Mouse (Mus musculus) hindbrain, postnatal 0 days (tissue): ENCODE results near the gene AW549877. TPM values are rescaled to one million over a fixed set of nuclear protein-coding genes. Genes with fewer than 3 reads are reported as not detected.

Source experiments
- ATAC-seq: fragments of 200-750 bp; cut with Nextera tagmentation; 2 replicates; pipeline ENCODE4 v1.8.0; 2017; ENCODE audit warnings: mild to moderate bottlenecking, moderate TSS enrichment, moderate library complexity
- DNase-seq: peaks from one replicate; pipeline ENCODE4 v3.0.0-alpha.2; 2015; ENCODE audit warnings: low spot score
- H3K27ac ChIP-seq: fragments of 300-500 bp; sonication (generic); 2 replicates; pipeline ENCODE4 v1.5.1; 2014; ENCODE audit warnings: mild to moderate bottlenecking
- H3K27me3 ChIP-seq: fragments of 300-500 bp; sonication (generic); 2 replicates; pipeline ENCODE4 v1.6.1; 2014; ENCODE audit warnings: low read length, mixed read lengths; ENCODE audit not compliant: insufficient read depth
- H3K36me3 ChIP-seq: fragments of 300-500 bp; sonication (generic); 2 replicates; pipeline ENCODE4 v1.6.1; 2014; ENCODE audit warnings: low read length, mixed read lengths; ENCODE audit not compliant: insufficient read depth
- H3K4me1 ChIP-seq: fragments of 300-500 bp; sonication (generic); 2 replicates; pipeline ENCODE4 v1.6.1; 2014; ENCODE audit warnings: antibody characterized with exemption, low read length, mixed read lengths; ENCODE audit not compliant: insufficient read depth
- H3K4me2 ChIP-seq: fragments of 300-500 bp; sonication (generic); 2 replicates; pipeline ENCODE4 v1.6.1; 2014; ENCODE audit warnings: low read depth, mild to moderate bottlenecking, low read length, moderate library complexity, mixed read lengths
- H3K4me3 ChIP-seq: fragments of 300-500 bp; sonication (generic); 2 replicates; pipeline ENCODE4 v1.5.1; 2014; ENCODE audit warnings: low read length
- H3K9ac ChIP-seq: fragments of 300-500 bp; sonication (generic); replicated peaks from 2 replicates; pipeline ENCODE4 v1.6.1; 2014; ENCODE audit warnings: mild to moderate bottlenecking, low read length, moderate library complexity, mixed read lengths
- H3K9me3 ChIP-seq: fragments of 300-500 bp; sonication (generic); 2 replicates; pipeline ENCODE4 v1.6.1; 2016; ENCODE audit warnings: low read length, mixed read lengths
- CTCF ChIP-seq: IDR thresholded peaks from 2 replicates; pipeline ENCODE4 v1.5.1; 2016; ENCODE audit warnings: antibody characterized with exemption, control low read depth, low read depth
- WGBS: fragments of 180-500 bp; shearing (Covaris S2); extraction: QIAGEN DNeasy Blood & Tissue Kit; methylation state at CpG from one replicate; pipeline ENCODE4 v1.1.7; 2014; 5-methylcytosine and 5-hydroxymethylcytosine counted together
- polyA plus RNA-seq: library from polyadenylated mRNA; unstranded; fragments of >200 nt; fragmentation: Nextera tagmentation; extraction: Ambion mirVana; gene quantifications from 2 replicates; pipeline ENCODE4 v1.2.1, GENCODE M21; 2015
- total RNA-seq: library from RNA; depleted of rRNA; stranded (reverse); fragments of >200 nt; gene quantifications from 2 replicates; pipeline ENCODE4 v1.2.3, GENCODE M21; 2014

AW549877 gene
- total and polyA plus RNA-seq, 2 experiments from 2014 or later, result 23.6 to 30.2 TPM

DNA sequence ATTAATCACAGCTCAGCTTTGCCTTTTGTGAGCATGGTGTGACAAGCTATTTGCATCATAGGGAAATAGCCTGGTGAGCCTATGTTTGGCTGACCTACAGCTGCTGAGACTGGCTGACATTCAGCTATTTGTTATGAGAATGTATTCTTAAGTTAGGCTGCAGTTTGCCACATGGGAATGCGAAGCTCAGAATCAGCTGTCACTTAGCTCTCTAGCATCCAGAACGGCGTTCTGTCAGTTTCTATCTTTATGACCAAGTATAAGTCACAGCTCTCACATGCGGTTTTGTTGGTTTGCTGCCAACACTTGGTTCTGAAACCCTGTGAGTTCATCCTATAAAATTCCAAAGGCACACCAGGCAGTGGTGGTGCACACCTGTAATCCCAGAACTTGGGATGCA, 25.2 kb upstream of the AW549877 start:
- Histone ChIP-seq H3K27ac (no peak overlapping the region), H3K9me3 (no peaks in the 10 kb centered on the region), H3K9ac (no peak overlapping the region), H3K36me3 (no peaks in the 10 kb centered on the region), H3K4me3 (no peak overlapping the region), H3K4me2 (no peak overlapping the region), H3K27me3 (no peaks in the 10 kb centered on the region), H3K4me1 (no peaks in the 10 kb centered on the region)
- DNase-seq (no peak), ATAC-seq (no peak)
- WGBS, result 54% methylated on average over 4 of the region's 4 CpGs
- no peak for TF ChIP-seq CTCF

DNA sequence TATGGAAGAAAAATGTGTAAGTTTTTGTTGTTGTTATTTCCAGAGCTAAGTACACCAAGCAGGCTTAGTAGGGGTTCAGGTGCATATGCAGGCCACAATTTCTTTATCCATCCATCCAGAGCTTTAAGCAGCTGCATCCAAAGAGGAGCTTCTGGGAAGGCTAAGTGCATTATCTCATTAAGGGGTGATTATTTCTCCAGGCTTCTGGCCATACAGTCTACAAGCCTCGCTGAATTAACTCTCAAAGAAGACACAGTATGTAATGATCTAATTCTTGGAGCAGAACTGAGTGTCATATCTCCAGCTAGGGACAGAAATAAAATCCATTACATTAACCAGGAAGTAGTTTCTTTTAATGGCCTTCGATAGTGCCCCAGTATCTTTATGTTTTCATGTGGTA, 18.3 kb upstream of the AW549877 start:
- H3K27me3 ChIP-seq, result no peaks in the 10 kb centered on the region
- no peak overlapping the region for H3K9ac ChIP-seq
- H3K4me2 ChIP-seq, result no peak overlapping the region
- WGBS, result 66% methylated on average over 2 of the region's 2 CpGs
- DNase-seq (no peak), ATAC-seq (no peak)
- H3K9me3 ChIP-seq, result no peaks in the 10 kb centered on the region
- H3K27ac ChIP-seq, result no peak overlapping the region
- no peak overlapping the region for H3K4me3 ChIP-seq
- H3K4me1 ChIP-seq, result no peaks in the 10 kb centered on the region
- H3K36me3 ChIP-seq, result no peaks in the 10 kb centered on the region
- no peak for TF ChIP-seq CTCF

DNA sequence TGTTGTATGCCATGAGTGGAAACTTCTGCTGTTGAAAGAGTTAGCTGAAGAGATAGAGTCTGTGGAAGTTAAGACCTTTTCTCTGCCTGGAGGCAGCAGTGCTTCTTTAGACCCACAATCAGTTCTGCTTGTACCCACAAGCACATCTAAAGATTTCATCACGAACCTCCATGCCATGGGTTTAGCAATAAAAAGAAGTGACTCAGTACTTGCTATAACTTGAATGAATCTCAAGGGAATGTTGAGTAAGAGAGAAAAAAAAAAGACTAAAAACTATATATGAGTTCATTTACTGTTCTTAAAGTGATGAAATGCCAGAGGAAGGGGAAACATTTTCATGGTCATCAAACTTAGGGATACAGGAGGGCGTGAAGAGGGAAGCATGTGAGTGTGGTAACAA, 5.0 kb upstream of the AW549877 start:
- TF ChIP-seq CTCF, result no peak
- 82% methylated on average over 2 of the region's 2 CpGs for WGBS
- ATAC-seq (no peak), DNase-seq (no peak)
- H3K4me1 ChIP-seq, result no peaks in the 10 kb centered on the region
- H3K4me3 ChIP-seq, result no peak overlapping the region
- no peaks in the 10 kb centered on the region for H3K27me3 ChIP-seq
- H3K27ac ChIP-seq, result no peak overlapping the region
- peaks cover 4% of the 10 kb centered on the region; the same call in 1 of the 2 replicates for H3K9me3 ChIP-seq
- no peak overlapping the region for H3K4me2 ChIP-seq
- H3K9ac ChIP-seq, result no peak overlapping the region
- H3K36me3 ChIP-seq, result no peaks in the 10 kb centered on the region

DNA sequence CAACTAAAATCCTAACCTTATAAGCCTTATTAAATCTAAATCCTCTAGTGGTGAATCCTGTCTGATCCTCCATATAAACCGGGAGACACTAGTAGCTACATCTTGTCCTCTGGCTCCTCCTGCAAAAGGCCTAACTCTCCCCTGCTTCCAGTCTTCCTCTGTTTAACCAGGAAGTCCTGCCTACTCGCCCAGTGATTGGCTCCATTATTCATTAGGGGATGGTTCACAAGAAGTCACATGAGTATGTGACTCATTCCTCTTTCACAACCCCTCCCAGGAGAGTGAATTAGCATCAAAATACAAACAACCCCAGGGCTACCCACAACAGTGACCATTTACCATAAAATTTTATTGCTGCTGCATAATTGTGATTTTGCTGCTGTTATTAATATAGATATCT, 3.6 kb upstream of the AW549877 start:
- 74% methylated on average over 2 of the region's 2 CpGs for WGBS
- H3K9me3 ChIP-seq, result no peaks in the 10 kb centered on the region
- ATAC-seq, result no peak
- H3K4me2 ChIP-seq, result no peak overlapping the region
- peaks cover 2% of the 10 kb centered on the region; the same call in 1 of the 2 replicates for H3K4me1 ChIP-seq
- H3K27ac ChIP-seq, result no peak overlapping the region
- no peak for TF ChIP-seq CTCF
- no peak overlapping the region for H3K4me3 ChIP-seq
- H3K27me3 ChIP-seq, result no peaks in the 10 kb centered on the region
- no peak for DNase-seq
- H3K9ac ChIP-seq, result no peak overlapping the region
- H3K36me3 ChIP-seq, result no peaks in the 10 kb centered on the region

DNA sequence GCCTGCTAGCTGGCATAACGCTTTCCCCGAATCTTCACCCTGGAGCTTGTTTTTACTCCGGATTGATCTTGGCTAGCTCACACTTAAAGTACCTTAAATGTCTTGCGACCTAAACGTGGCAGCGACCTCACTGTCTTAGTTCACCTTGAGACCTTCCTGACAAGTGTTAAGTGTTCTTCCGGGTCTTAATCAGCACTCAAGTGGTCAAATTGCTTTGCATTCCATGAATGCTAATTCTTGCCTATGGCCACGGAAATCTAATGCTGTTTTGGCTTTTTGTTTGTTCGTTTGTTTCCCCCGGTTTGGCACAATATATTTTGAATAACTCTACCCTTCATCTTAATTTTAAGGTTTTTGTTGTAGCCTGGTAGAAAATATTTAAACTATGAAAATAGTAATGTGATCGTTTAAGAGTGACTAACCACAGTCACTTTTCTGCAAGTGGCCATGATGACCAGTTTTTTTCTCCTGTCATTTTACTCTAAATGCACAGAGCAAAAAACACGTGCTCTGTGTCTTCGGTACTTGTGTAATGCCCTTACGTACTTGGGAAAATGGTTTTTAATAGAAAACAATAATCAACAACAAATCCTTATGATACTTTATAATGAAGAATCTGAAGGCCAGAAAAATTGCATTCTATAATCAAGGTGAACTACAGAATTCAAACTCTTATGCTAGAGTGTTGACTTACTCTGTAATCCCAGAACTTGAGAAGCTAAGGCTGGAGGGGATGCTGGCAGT, 895 bp upstream of the AW549877 start:
- H3K9ac ChIP-seq, result peak overlapping the region; percentile 61
- no peaks in the 10 kb centered on the region for H3K27me3 ChIP-seq
- H3K27ac ChIP-seq, result peak overlapping the region; percentile 95
- 17% methylated on average over 14 of the region's 14 CpGs for WGBS
- TF ChIP-seq CTCF, result no peak
- H3K4me2 ChIP-seq, result peak overlapping the region; percentile 78
- peaks cover 2% of the 10 kb centered on the region; the same call in 1 of the 2 replicates for H3K4me1 ChIP-seq
- H3K4me3 ChIP-seq, result peak overlapping the region; percentile 68
- DNase-seq, result no peak
- 0 out of 2 replicates have a peak, but pooled peaks cover 7% of the 10 kb centered on the region for H3K36me3 ChIP-seq
- no peak for ATAC-seq
- H3K9me3 ChIP-seq, result no peaks in the 10 kb centered on the region

DNA sequence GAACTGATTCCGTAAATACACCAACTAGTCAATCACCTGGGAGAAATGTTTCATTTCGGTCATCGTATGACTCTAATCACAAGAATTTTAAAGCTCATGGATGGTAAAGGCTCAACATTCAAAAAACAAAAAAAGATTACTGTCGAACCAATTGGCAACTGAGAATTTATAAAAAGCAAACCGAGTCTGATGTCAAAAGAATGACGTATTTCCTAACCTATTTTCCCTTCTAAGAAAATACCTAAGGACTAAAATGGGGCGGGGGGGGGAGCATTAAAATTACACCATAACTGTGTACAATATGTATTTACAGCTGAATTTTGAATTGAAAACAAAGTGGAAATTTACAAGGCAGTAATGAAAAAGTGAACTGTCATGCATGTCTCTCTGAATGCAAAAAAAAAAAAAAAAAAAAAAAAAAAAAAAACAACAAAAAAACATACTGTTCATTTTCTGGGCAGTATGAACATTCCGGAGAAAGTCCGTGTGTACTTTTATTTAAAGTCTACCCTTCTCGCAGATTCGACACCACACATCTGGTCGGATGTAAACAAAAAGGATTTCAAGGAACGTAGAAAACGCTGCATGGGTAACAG, 594 bp downstream of the AW549877 start:
- WGBS, result 23% methylated on average over 14 of the region's 14 CpGs
- peaks cover 2% of the 10 kb centered on the region; the same call in 1 of the 2 replicates for H3K4me1 ChIP-seq
- no peak for TF ChIP-seq CTCF
- H3K27ac ChIP-seq, result peak overlapping the region; percentile 95
- peak overlapping the region; percentile 74 for H3K9ac ChIP-seq
- DNase-seq (no peak), ATAC-seq (no peak)
- no peaks in the 10 kb centered on the region for H3K9me3 ChIP-seq
- H3K36me3 ChIP-seq, result peaks cover 17% of the 10 kb centered on the region; the same call in 1 of the 2 replicates
- H3K4me3 ChIP-seq, result peak overlapping the region; percentile 68
- peak overlapping the region; percentile 54 for H3K4me2 ChIP-seq
- H3K27me3 ChIP-seq, result no peaks in the 10 kb centered on the region

DNA sequence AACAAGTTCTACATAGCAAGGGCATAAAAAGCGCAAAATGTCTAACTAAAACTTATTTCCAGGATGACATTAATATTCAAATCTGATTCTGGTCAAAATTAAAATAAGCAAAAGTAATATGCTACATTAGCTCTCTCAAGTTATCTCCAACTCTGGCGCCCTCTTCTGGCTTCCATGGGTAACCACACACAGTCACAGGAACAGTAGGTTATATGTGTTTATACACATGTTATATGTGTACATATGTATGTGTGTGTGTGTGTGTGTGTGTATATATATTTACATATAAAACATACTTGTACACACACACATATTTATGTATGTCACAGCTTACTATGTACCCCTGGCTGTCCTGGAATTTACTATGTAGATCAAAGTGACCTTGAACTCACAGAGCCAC, 7.6 kb downstream of the AW549877 start:
- DNase-seq, result peak; percentile 66
- 65% methylated on average over 2 of the region's 2 CpGs for WGBS
- 0 out of 2 replicates have a peak, but pooled peaks have one; percentile 38 for ATAC-seq

More for the DNA sequence above, 7.6 kb downstream of the AW549877 start:
- no peaks in the 10 kb centered on the region for H3K4me1 ChIP-seq
- no peak overlapping the region for H3K4me3 ChIP-seq
- H3K36me3 ChIP-seq, result peaks cover 34% of the 10 kb centered on the region
- TF ChIP-seq CTCF, result peak; percentile 83
- H3K27ac ChIP-seq, result no peak overlapping the region
- no peak overlapping the region for H3K4me2 ChIP-seq
- H3K9me3 ChIP-seq, result no peaks in the 10 kb centered on the region
- H3K9ac ChIP-seq, result no peak overlapping the region
- no peaks in the 10 kb centered on the region for H3K27me3 ChIP-seq
